Mouse (Mus musculus) 3T3-L1 (cell line): Measurements from ENCODE around the gene Grm1.

ENCODE experiments used
- DNase-seq: peaks from one replicate; pipeline ENCODE4 v3.0.0-alpha.2; 2015; ENCODE audit warnings: low read depth, low spot score

Gene Grm1

DNA sequence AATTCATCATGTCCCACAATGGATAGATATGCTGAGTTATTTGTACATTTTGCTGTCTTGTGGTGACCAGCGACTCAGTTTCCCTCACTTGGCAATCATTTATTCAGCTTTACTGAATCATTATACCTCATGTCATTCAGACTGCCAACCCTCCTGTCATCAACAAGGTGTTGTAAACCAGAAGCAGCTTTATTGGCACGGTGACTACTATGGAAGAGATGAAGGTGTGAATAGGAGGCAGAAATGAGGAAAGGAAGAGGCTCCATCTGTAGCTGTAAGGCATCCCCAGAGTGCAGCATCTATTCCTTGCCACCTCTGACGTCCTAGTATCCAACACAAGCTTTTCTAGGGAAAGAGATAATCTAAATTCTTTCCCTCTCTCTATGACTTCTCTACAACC lies 247.3 kb downstream of the Grm1 start:
- no peak for DNase-seq

DNA sequence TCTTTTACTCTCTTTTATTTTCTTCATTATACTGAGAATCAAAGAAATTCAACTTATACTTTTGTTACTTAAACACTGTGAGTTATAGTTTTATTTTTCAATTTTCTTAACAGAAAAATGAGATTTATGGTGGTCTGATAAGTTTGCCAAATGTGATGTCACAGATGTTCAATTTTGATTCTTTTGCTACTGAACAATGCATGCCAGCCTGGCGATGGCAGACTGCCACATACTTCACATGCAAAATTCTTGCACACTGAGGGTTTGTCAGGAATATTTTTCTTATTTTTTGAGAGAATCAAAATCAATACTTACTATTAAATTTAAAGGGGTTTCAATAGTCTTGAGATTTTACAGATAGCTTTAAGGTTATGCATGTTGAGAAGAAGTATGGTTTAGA lies 251.0 kb downstream of the Grm1 start:
- no peak for DNase-seq

DNA sequence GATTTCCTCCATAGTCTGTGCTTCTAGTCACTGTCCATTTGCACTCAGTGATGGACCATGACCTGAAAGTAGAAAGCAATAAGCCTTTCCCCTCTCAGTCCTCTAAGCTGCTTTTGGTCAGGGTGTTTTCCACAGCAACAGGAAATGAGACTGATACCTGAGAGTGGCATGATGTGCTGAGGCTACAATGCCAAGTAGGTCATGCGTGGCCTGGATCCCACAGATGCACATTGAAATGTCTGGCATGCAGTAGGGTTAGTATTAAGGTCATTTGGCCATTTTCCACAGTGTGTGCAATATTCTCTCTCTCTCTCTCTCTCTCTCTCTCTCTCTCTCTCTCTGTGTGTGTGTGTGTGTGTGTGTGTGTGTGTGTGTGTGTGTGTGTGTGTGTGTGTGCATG lies 254.8 kb downstream of the Grm1 start:
- peak; percentile 31 for DNase-seq

DNA sequence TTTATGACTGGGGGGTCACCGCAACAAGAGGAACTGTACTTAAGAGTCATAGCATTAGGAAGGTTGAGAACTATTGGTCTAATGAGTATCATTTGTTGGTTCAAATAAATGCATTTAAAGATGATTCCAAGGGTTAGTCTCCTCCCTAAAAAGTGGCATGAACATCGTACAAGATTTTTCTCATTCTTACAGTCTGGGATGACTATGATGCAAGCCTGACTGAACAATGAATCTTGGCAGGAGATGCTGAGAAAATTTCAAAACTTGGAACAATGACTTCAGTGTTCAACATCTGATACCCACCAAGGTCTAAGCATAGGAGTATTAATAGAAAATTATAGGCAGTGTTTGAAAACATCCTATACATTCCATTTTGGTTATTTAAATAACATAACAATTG lies 264.1 kb downstream of the Grm1 start:
- DNase-seq = peak; percentile 85

DNA sequence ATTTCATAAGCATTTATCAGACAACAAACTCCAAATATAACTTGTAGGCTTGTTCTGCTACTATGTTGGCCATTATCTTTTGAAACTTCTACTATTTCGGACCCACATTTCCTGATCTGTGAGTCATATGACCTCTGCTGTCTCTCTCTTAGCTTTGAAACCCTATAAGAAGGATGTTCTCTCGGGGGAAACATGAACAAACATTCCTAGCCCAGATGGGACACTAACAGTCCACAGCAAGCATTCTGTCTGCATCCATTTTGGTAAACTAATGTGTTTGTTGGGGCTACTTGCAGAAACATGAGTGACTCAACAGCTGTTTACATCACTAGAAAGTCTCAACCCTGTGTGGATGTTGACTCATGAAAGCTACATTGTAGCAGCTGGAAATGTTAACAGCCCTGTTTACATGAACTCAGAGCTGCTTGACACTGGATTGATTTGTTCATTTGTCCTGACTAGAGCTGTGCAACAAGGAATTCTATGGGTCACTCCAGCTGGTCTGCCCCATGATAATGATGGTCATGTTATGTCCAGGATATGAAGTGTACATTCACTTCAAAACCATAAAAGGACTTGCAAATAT lies 267.4 kb downstream of the Grm1 start:
- peak; percentile 86 for DNase-seq

DNA sequence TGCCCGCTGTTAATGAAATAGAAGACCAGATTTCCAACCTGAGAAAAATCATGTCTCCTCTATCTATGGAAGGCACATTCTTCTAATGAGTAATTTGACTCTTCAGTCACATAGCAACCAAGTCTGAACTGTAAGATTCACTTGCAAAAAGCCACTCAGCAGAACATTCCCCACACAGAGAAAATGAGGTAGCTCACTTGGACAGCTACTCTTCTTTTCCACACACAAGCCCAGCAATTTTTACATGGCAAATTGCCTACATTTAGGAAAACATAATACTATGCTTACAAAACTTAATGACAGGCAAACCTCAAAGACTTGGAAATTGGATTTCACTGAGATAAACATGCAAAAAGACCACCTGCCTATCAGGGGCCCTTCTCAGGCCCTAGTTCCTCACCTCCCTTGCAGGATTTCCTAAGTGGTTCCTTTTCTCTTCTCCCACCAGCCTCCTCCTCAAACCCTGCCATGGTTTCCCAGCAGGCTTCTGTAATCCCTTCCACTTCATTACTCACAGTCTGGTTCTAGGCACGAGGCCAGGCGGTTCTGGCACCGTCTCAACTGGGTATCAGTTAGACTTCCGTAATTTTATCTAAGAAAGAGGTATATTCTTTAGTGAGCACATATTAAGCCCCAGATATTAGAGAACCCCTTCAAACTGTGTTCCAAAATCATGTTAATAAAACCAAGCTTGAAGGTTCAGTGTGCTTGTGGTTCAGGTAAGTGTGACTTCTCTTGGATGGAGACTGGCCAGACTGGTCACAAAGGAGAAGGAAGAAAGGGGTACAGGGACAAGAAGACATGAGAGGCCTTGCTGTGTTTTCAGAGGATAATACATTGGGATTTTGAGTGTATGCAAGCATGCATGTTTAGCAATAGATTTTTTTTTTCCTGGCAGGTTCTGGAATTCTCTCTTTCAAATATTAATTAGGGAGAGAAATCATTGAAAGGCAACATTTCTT lies 269.1 kb downstream of the Grm1 start:
- peak; percentile 78 for DNase-seq

DNA sequence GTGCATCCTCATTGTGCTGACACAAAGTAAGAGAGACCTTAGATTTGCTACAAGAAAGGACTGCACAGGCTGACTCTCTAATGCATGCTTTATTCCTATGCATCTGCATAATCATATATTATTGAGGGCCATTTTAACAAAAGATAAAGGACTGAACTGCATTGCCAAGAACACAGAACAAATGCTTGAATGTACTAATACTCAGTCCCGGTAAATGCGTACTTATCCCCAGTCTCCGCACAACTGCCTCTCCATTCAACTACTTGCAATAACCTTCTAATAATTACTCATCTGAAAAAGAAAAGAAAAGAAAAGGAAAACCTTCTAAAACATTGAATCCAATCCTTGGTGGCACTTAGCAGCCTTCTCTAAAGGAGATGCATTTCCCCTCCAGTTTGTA lies 272.4 kb downstream of the Grm1 start:
- DNase-seq = no peak

DNA sequence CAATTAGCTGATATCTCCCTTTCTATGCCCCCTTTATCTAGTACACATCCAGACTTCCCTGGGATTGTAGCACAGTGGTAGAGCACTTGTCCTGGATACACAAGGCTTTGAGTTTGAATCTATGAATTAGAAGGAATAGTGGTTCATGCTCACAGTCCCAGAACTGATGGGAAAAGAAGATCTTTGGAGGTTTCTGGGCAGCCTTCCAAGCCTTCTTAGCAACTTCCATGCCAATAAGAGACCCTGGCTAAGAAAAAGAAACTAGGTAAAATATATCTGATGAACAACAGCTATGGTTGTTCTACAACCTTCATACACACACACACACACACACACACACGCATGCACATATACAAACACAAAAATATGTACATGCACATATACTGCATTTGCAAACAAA lies 286.8 kb downstream of the Grm1 start:
- DNase-seq = no peak

DNA sequence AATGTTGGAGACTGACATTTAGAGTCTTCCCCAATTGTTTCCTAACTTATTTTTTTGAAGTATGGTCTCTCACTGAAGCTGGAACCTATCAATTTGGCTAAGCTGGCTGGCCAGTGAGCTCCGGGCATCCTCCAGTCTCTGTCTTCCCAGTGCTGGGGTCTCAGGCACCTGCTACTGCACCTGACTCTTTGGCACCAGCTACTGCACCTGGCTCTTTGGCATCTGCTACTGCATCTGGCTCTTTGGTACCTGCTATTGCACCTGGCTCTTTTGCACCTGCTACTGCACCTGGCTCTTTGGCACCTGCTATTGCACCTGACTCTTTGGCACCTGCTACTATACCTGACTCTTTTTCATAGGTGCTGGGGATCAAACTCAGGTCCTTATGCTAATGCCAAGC lies 291.7 kb downstream of the Grm1 start:
- DNase-seq = no peak

DNA sequence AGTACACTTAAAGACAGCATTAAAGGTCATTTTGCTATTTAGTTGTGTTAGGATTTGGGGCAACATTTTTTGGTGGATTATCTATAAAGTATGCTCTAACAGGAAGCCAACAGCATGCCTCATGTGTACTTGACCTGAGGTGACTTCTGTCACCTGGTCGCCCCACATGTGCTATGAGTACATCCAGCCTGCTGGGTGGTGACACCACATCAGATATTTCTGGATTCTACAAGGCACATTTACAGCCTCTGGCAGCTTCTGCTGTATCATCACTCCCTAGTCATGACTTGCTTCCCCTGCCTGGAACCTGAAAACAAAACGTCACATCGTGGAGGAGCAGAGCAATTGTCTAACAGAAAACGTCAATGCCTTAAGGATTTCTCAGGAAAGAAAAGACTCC lies 292.2 kb downstream of the Grm1 start:
- DNase-seq = no peak

DNA sequence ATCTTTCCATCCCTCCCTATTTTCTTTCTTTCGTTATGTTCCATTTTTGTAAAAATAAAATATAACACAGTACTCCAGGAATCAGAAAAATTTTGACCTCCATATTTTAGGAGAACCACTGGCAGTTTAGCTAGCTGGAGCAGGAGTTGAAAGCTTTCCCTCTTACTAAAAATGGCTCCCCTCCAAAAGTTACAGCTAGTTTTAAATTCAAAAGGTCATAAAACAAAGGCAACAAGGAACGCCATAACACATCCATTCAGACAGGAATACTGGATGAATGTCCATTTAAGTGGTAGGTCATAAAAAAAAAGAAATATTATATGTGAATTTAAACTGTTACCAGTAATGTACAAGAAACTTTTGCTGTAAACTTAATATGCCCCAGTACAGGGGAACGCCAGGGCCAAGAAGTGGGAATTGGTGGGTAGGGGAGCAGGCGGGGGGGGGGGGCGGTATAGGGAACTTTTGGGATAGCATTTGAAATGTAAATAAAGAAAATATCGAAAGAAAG lies 294.2 kb downstream of the Grm1 start:
- DNase-seq = no peak

DNA sequence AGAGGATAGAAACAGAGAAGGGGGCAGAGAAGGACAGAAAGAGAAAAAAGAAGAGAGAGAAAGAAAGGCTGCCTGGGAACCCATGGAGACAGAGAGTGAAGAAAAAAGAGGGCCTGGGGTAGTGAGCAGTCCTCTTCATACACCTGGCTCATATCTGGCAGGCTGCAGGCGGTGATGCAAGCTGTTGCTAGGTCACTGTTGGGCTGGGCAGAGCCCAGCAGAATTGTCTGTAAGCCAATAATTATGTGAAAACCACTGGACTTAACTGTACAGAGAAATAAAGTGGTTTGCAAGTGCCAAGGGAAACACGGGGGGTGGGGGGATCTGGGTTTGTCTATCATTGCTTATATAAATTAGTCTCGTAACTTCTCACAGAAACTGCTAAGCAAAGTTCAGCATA lies 297.0 kb downstream of the Grm1 start:
- DNase-seq = no peak

DNA sequence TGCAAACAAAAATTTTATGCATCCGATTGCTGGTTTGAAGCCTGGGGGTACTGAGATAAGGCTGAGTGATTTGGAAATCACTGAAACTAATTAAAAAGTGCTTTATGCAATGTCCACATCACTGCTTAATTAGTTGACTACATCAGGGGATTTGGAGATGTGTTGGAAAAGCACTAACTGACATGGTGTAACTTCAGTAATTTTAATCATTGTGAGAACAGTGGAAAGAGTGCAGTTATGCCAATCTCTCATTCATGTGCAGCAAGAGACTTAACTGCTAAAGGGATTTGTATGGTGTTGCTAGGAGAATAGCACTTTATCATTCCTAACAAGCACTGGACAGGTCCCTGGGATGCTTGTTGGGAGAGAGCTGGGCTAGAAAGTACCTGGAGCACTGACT lies 307.3 kb downstream of the Grm1 start:
- DNase-seq = no peak

DNA sequence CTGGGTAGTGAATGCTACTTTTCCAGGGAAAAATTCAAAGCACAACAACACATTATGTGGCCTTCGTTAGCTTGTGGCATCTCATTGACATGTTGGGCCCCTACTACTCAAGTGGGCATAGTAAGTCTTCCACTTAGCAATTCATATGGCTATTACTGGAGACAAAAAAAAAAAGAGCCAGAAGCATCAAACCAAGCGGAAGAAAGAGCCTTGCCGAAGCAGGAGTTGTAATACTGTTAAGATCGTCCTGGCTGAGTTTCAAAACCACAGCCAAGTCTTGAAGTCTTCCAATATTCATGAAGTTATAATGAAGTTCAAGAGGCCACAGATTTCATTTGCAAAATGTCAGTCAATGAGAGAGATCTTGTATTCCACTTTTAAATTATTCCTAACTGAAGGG lies 319.1 kb downstream of the Grm1 start:
- DNase-seq = no peak

DNA sequence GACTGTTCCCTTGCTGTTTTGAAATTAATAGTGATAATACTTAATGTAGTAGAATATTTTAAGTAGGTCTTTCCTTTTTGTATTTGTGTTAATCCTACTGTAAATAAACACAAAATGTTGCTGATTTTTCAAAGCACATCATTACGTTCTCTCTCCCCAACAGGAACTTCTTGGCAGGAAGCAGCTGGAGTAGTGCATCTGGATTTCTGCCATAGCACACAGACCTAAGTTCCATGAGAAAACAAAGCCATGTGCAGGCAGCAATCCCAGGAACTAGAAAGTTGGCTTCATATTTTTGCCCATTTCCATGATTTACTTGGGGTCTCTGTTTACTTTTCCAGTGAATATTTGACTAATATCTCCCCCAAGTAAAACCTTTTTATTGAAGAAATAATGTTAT lies 320.9 kb downstream of the Grm1 start:
- DNase-seq = no peak

DNA sequence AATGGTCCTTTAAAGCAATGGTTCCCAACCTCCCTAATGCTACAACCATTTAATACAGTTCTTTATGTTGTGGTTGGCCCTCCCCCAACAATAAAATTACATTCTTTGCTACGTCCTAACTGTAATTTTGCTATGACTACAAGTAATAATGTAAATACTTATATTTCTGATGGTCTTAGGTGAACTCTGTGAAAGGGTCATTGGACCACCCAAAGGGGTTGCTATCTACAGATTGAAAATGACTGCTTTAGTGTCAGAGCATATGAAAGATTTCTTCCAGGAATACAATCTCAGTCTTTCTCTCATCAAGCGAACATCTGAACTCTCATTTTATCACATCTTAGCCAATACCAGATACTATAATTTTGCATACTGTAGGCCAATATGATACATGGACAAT lies 321.4 kb downstream of the Grm1 start:
- DNase-seq = no peak

DNA sequence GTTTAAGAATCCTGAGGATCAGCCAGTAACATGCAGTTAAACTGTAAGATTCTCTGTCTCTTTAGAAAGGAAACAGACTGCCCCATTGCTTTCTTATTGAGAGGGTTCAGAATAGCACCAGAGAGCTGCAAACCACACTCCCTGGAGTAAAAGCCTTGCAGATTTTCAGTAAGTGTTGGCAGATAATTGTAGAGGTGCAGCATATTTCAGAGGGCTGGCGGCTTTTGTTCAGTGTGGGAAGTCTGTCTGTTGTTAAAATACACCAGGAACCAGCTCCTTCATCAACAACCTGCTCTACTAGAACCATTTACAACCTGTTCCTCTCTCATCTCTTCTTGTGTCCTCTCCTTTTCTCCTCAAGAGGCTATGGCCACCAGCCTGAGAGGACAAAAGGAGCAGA lies 331.1 kb downstream of the Grm1 start:
- no peak for DNase-seq

DNA sequence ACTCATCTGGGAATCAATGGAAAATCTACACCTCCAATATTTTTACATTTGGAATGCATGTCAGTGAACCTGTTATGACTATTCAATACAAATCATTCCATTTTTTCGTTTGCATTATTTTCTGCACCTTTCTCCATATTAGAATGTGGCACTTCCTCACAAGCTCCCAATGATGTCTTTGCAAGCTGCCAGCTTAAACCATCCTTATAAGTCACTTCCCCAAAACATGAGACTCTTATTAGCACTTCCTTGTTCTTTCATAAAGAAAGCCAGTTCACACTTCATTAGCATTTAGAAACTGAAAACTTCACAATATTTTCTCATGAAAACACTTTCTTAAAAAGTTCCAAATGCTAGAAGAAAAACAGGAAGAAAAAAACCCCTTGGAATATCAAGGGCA lies 338.1 kb downstream of the Grm1 start:
- no peak for DNase-seq

DNA sequence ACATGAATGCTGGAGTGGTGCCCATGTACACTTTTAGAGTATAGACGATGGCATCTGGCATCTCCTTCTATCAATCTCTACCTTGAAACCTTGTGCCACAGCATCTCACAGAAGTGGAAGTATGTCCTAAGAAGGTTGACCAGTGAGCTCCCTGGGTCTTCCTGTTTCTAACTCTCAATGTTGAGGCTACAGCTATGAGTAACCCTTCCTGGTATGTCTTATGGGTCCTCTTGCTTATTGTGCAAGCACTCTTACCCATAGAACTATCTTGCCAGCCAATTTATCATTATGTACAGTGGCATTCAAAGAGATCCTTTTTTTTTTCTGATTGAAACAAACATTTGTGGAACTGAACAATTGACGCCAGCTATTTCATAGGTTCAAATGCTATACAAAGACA lies 340.0 kb downstream of the Grm1 start:
- DNase-seq = peak; percentile 49

DNA sequence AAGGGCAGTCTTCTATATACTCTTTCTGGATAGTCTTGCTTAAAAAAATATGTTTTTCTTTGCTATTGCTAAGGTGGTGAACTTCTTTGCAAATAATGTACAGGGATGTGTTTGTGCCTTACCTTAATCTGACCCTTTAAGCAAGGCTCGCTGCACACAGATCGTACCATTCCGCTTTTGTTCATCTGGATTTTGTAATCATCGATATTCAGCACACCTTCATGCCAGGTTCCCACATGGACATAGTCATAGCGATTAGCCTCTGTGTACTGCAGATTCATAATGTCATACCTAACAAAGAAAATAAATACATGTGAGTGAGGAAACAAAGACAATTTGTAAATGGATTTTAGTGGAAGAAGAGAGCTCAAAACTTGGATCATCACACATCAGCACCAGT lies 340.8 kb downstream of the Grm1 start:
- no peak for DNase-seq

DNA sequence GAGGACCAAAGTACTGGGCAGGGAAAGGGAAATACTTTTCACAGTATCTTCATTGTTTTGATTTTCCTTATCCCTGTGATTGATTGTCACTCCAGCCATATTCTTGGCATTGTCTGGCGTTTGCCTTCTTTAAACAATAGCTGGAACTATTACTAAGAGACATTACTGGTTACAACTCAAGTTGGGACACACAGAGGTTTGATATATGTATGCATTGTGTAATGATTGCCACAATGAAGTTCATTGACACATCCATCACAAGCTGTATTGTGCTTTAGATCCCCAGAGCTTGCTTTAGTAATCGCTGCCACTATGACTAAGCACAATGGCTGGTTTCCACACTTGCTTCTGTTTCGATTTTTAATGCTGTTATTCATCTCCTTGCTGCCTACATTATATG lies 341.4 kb downstream of the Grm1 start:
- peak; percentile 56 for DNase-seq

DNA sequence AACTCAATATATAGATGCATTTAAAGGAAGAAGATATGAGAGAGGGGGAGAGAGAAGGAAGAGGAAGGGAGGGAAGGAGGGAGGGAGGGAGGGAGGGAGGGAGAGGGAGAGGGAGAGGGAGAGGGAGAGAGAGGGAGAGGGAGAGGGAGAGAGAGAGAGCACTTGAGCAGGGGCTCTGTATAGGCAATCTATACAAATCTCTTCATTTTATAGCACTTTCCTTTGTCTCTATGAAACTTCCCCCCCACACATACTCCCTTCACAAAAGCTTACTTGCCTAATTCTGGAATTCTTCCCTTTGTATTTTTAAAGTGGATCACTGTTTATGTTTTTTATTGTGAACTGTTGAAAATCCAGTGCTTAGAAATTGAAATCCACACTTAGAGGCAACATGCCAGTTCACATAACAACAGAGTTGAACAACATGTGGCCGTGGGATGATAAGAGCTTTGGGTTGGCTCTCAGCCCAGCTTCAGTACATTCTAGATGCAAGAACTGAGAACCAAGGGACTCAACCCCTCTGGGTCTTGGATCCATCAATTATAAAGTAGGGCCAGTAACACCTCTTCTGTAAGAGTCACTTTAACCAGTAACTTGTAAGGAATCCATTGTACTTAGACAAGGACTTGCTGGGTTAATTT lies 345.0 kb downstream of the Grm1 start:
- DNase-seq = peak; percentile 70

DNA sequence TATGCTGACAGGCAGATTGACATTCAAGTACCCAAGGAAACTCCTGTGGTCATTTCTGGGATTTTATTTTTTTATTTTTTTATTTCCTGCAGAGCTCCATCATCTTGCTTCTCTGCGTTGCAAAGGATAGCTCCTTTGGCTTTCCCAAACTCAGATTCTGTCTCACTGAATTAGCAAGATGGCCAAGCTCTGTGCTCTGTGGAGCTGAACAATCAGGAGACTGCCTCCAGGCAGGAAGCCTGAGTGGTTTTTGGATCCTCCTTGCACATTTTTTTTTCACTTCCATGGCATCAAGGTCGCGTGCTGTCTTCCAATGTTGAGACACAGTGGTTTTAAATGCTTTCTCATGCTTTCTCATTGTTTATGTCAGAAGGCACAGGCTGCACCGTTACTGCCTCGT lies 347.6 kb downstream of the Grm1 start:
- DNase-seq = peak; percentile 39
